Mouse (Mus musculus) retina, postnatal 7 days (tissue): ENCODE data around the gene Gm11060.

ENCODE experiments used
- DNase-seq: peaks from one replicate; pipeline ENCODE4 v3.0.0-alpha.2; 2012; ENCODE audit warnings: low read depth, low spot score

Gene Gm11060

GRCm38 (mm10) chr2:105091718-105092117 is at the start of gene Gm11060:
TSS of gene Gm11060 (plus strand) at chr2:105092018.
- DNase-seq, result no peak

- DNase-seq, result no peak
Observed at GRCm38 (mm10) chr2:105043152-105043551, 48.7 kb upstream of the Gm11060 start.

- no peak for DNase-seq
Observed at GRCm38 (mm10) chr2:105048301-105048700, 43.5 kb upstream of the Gm11060 start.

- no peak for DNase-seq
Observed at GRCm38 (mm10) chr2:105055529-105055928, 36.3 kb upstream of the Gm11060 start.

GRCm38 (mm10) chr2:105058577-105059116 is 33.2 kb upstream of the Gm11060 start:
- DNase-seq, result no peak

- DNase-seq, result no peak
Observed at GRCm38 (mm10) chr2:105062741-105063372, 29.0 kb upstream of the Gm11060 start.

GRCm38 (mm10) chr2:105072496-105072895 is 19.3 kb upstream of the Gm11060 start:
- no peak for DNase-seq

- no peak for DNase-seq
Observed at GRCm38 (mm10) chr2:105074196-105074595, 17.6 kb upstream of the Gm11060 start.

GRCm38 (mm10) chr2:105075809-105076208 is 16.0 kb upstream of the Gm11060 start:
- no peak for DNase-seq

GRCm38 (mm10) chr2:105077151-105077550 is 14.7 kb upstream of the Gm11060 start:
- no peak for DNase-seq

- no peak for DNase-seq
Observed at GRCm38 (mm10) chr2:105082256-105082790, 9.5 kb upstream of the Gm11060 start.

- no peak for DNase-seq
Observed at GRCm38 (mm10) chr2:105084035-105084434, 7.8 kb upstream of the Gm11060 start.

GRCm38 (mm10) chr2:105086081-105086480 is 5.7 kb upstream of the Gm11060 start:
- DNase-seq, result no peak

- no peak for DNase-seq
Observed at GRCm38 (mm10) chr2:105088005-105088404, 3.8 kb upstream of the Gm11060 start.

GRCm38 (mm10) chr2:105089083-105089482 is 2.7 kb upstream of the Gm11060 start:
- DNase-seq, result no peak

- peak; percentile 43 for DNase-seq
Observed at GRCm38 (mm10) chr2:105089581-105090508, 2.0 kb upstream of the Gm11060 start.

GRCm38 (mm10) chr2:105090991-105091390 is 827 bp upstream of the Gm11060 start:
- no peak for DNase-seq

GRCm38 (mm10) chr2:105097294-105097953 is 5.6 kb downstream of the Gm11060 start:
- no peak for DNase-seq

- no peak for DNase-seq
Observed at GRCm38 (mm10) chr2:105099410-105099809, 7.6 kb downstream of the Gm11060 start.

GRCm38 (mm10) chr2:105100541-105100940 is 8.7 kb downstream of the Gm11060 start:
- no peak for DNase-seq

- no peak for DNase-seq
Observed at GRCm38 (mm10) chr2:105108703-105109158, 16.9 kb downstream of the Gm11060 start.

GRCm38 (mm10) chr2:105114074-105114473 is 22.3 kb downstream of the Gm11060 start:
- DNase-seq, result no peak
